Mouse (Mus musculus): ENCODE measurements around the gene Keap1.

DNA sequence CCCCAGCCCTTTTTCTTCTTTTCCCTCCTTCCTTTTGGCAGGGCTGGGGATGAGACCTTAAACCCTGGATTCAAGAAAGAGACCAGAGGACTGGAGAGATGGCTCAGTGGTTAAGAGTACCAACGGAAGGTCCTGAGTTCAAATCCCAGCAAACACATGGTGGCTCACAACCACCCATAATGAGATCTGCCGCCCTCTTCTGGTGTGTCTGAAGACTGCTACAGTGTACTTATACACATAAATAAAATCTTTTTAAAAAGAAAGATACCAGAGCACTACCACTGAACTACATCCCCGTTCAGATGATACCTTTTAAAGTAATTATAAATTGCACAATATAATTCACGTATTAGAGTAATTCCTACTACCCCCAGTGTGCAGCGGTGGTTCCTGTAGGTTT, 6.3 kb downstream of the Keap1 start:
- TF ChIP-seq CTCF (IDR thresholded peaks at IDR 0.05; ENCODE audit: extremely low read depth, insufficient read depth, insufficient read length, insufficient replicate concordance) (no peak), POLR2A (IDR thresholded peaks at IDR 0.05; ENCODE audit: low read depth, low read length) (no peak)
